ENCODE assay signal across 9 mouse cellular contexts in the genomic region with DNA sequence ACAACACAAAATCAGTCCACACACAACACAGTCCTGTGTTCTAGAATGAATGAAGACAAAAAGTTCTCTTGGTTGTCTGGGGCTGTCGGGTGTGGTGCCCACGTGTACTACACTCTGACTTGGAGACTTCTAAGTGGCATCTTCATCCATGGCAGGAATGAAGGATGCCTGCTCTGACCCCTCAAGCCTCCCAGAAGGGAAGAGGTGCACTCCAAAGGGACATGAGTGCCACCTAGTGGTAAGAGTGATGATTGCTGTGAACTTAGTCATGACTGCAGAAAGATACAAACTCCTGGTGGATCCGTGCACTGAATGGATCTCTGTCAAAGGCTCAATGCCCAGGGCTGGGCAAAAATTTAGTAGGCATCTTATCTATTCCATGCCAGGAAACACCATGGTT. TPM values are rescaled to one million over a fixed set of nuclear protein-coding genes. Genes with fewer than 3 reads are reported as not detected.
DNase-seq lines count a peak whose midpoint lies in the region; ATAC-seq and TF ChIP-seq lines count a peak whose summit lies in the region.
"Had no signal": no experiment of that assay in that cellular context is flagged by ENCODE, and none has a peak within 500 bp of the region (broad histone marks: within the 10 kb centered on the region; RNA-seq: fewer than 3 reads in every experiment).

No protein-coding gene starts in this region.

- TF ChIP-seq POLR2A in brain, embryonic 14.5 days (IDR thresholded peaks at IDR 0.05; ENCODE audit: borderline replicate concordance, extremely low read depth, insufficient read depth, insufficient read length, poor library complexity, severe bottlenecking), result no peak

- 7% methylated on average over 3 of the region's 3 CpGs for WGBS in forebrain, embryonic 12.5 days
- WGBS in liver, embryonic 13.5 days (ENCODE audit: insufficient replicate concordance), result 2% methylated on average over 3 of the region's 3 CpGs

- H3K27ac ChIP-seq in forebrain, embryonic 12.5 days, result no peak overlapping the region
- no peak overlapping the region for H3K27ac ChIP-seq in liver, embryonic 13.5 days
- H3K27ac ChIP-seq: heart, embryonic 15.5 days had no signal

- H3K4me2 ChIP-seq in forebrain, embryonic 12.5 days, result no peak overlapping the region
- H3K4me2 ChIP-seq in liver, embryonic 13.5 days, result no peak overlapping the region
- H3K4me2 ChIP-seq: heart, embryonic 15.5 days had no signal

- H3K9me3 ChIP-seq in forebrain, embryonic 12.5 days, result no peaks in the 10 kb centered on the region
- no peaks in the 10 kb centered on the region for H3K9me3 ChIP-seq in liver, embryonic 13.5 days (replicated peaks)
- H3K9me3 ChIP-seq: heart, embryonic 15.5 days had no signal

- TF ChIP-seq CTCF in C2C12 (IDR thresholded peaks at IDR 0.05; ENCODE audit: control insufficient read depth, insufficient read depth, insufficient read length), result peak; percentile 42
- TF ChIP-seq CTCF in brain, embryonic 14.5 days (IDR thresholded peaks at IDR 0.05; ENCODE audit: borderline replicate concordance, extremely low read depth, insufficient read depth, insufficient read length), result peak; percentile 88

- peak; percentile 67 for DNase-seq in CD4-positive, CD25-positive, alpha-beta regulatory T cell, adult 2 months (ENCODE audit: low read depth, low spot score)
- DNase-seq in brain, embryonic 14.5 days (ENCODE audit: low read depth), result peak; percentile 77
- DNase-seq in kidney, adult 8-10 months, result peak; percentile 41 to 67
- peak; percentile 19 for DNase-seq in liver, embryonic 13.5 days
- DNase-seq in retina, postnatal 1 day, result peak; percentile 88

- H3K79me3 ChIP-seq in C2C12 (ENCODE audit: low read depth), result no peaks in the 10 kb centered on the region

- H3K9ac ChIP-seq in forebrain, embryonic 12.5 days, result no peak overlapping the region
- H3K9ac ChIP-seq in liver, embryonic 13.5 days, result no peak overlapping the region
- H3K9ac ChIP-seq: heart, embryonic 15.5 days had no signal

- H3K79me2 ChIP-seq in C2C12 (ENCODE audit: control insufficient read depth, insufficient read depth), result no peaks in the 10 kb centered on the region

- H3K36me3 ChIP-seq in C2C12 (ENCODE audit: control insufficient read depth, insufficient read depth), result no peaks in the 10 kb centered on the region
- H3K36me3 ChIP-seq in forebrain, embryonic 12.5 days (replicated peaks), result no peaks in the 10 kb centered on the region
- no peaks in the 10 kb centered on the region for H3K36me3 ChIP-seq in liver, embryonic 13.5 days
- H3K36me3 ChIP-seq: heart, embryonic 15.5 days had no signal

- H3K4me3 ChIP-seq in C2C12 (ENCODE audit: insufficient read depth, poor library complexity, severe bottlenecking), result no peak overlapping the region
- H3K4me3 ChIP-seq in forebrain, embryonic 12.5 days (replicated peaks), result no peak overlapping the region
- H3K4me3 ChIP-seq in liver, embryonic 13.5 days (replicated peaks), result no peak overlapping the region
- H3K4me3 ChIP-seq: heart, embryonic 15.5 days had no signal

- H3K4me1 ChIP-seq in forebrain, embryonic 12.5 days, result no peaks in the 10 kb centered on the region
- H3K4me1 ChIP-seq in liver, embryonic 13.5 days (replicated peaks), result no peaks in the 10 kb centered on the region
- H3K4me1 ChIP-seq: heart, embryonic 15.5 days had no signal

- no peak for ATAC-seq in CD4-positive, CD25-positive, alpha-beta regulatory T cell, adult 4 months
- peak; percentile 23; the same call in 1 of the 2 replicates for ATAC-seq in forebrain, embryonic 12.5 days (ENCODE audit: low FRiP score)
- no peak for ATAC-seq in liver, embryonic 13.5 days (ENCODE audit: low read depth)

- no peaks in the 10 kb centered on the region for H3K27me3 ChIP-seq in C2C12 (ENCODE audit: control insufficient read depth, insufficient read depth, insufficient read length)
- peaks cover 22% of the 10 kb centered on the region for H3K27me3 ChIP-seq in forebrain, embryonic 12.5 days
- H3K27me3 ChIP-seq in liver, embryonic 13.5 days, result 0 out of 2 replicates have a peak, but pooled peaks cover 4% of the 10 kb centered on the region

- no peak overlapping the region for H3ac ChIP-seq in C2C12 (ENCODE audit: control insufficient read depth, insufficient read length, low read depth)

TF ChIP-seq in C2C12, 6 proteins besides CTCF, POLR2A, EP300 and RAD21:
- TF ChIP-seq MYOD1 (IDR thresholded peaks at IDR 0.05; ENCODE audit: control insufficient read depth, insufficient read length, low read depth) (no peak), CEBPB (IDR thresholded peaks at IDR 0.05; ENCODE audit: low read depth) (no peak), FOSL1 (IDR thresholded peaks at IDR 0.05; ENCODE audit: insufficient read depth, low read length, poor library complexity, severe bottlenecking) (no peak), USF1 (IDR thresholded peaks at IDR 0.05; ENCODE audit: low read depth) (no peak), MYOG (IDR thresholded peaks at IDR 0.05; ENCODE audit: control insufficient read depth, extremely low read depth, insufficient read length) (no peak), MAX (IDR thresholded peaks at IDR 0.05) (no peak)

RNA-seq across cellular contexts. Expression of a gene that starts 5.8 kb away (rescaled TPM):
- polyA plus RNA-seq in CD4-positive, CD25-positive, alpha-beta regulatory T cell, adult 4 months (2017; shearing (Covaris generic)), result not detected
- polyA plus RNA-seq in C2C12 (2012; fragmentation: generic; extraction: Trizol), result 0.07 TPM
- 28.2 and 29.5 TPM in 2 replicates for polyA plus RNA-seq in brain, embryonic 14.5 days (2012; rRNA removed)
- polyA plus RNA-seq in forebrain, embryonic 12.5 days (2016; fragmentation: Nextera tagmentation; extraction: Ambion mirVana), result 10.6 and 11.3 TPM in 2 replicates
- 2.6 and 2.8 TPM in 2 replicates for polyA plus RNA-seq in liver, embryonic 13.5 days (2015; fragmentation: Nextera tagmentation; extraction: Ambion mirVana)

RNA-seq across cellular contexts. Expression of a gene that starts 11.0 kb away (rescaled TPM):
- under 1 TPM in 1 of 2 experiments, not detected in 1; 0.32 TPM for polyA plus RNA-seq in CD4-positive, CD25-positive, alpha-beta regulatory T cell, adult 4 months (2017; shearing (Covaris generic))
- 1.8 TPM for polyA plus RNA-seq in C2C12 (2012; fragmentation: generic; extraction: Trizol)
- polyA plus RNA-seq in brain, embryonic 14.5 days (2012; rRNA removed), result 0.48 and 0.50 TPM in 2 replicates
- polyA plus RNA-seq in forebrain, embryonic 12.5 days (2016; fragmentation: Nextera tagmentation; extraction: Ambion mirVana), result 0.50 TPM in 1 of 2 replicates, not detected in the other
- polyA plus RNA-seq in liver, embryonic 13.5 days (2015; fragmentation: Nextera tagmentation; extraction: Ambion mirVana), result 0.08 and 0.09 TPM in 2 replicates

RNA-seq across cellular contexts. Expression of a gene that starts 34.3 kb away (rescaled TPM):
- polyA plus RNA-seq in CD4-positive, CD25-positive, alpha-beta regulatory T cell, adult 4 months (2017; shearing (Covaris generic)), result not detected
- polyA plus RNA-seq in C2C12 (2012; fragmentation: generic; extraction: Trizol), result 9.0 TPM
- polyA plus RNA-seq in brain, embryonic 14.5 days (2012; rRNA removed), result 0.05 TPM in 1 of 2 replicates, not detected in the other
- polyA plus RNA-seq in forebrain, embryonic 12.5 days (2016; fragmentation: Nextera tagmentation; extraction: Ambion mirVana), result not detected in 2 replicates
- not detected in 2 replicates for polyA plus RNA-seq in liver, embryonic 13.5 days (2015; fragmentation: Nextera tagmentation; extraction: Ambion mirVana)
- polyA plus RNA-seq: heart, embryonic 15.5 days had no signal

RNA-seq across cellular contexts. Expression of a gene that starts 38.4 kb away (rescaled TPM):
- polyA plus RNA-seq in CD4-positive, CD25-positive, alpha-beta regulatory T cell, adult 4 months (2017; shearing (Covaris generic)), result not detected
- 0.37 TPM for polyA plus RNA-seq in C2C12 (2012; fragmentation: generic; extraction: Trizol)
- polyA plus RNA-seq in brain, embryonic 14.5 days (2012; rRNA removed), result 0.06 and 0.18 TPM in 2 replicates
- 0.12 TPM in 1 of 2 replicates, not detected in the other for polyA plus RNA-seq in forebrain, embryonic 12.5 days (2016; fragmentation: Nextera tagmentation; extraction: Ambion mirVana)
- 0.06 and 0.19 TPM in 2 replicates for polyA plus RNA-seq in liver, embryonic 13.5 days (2015; fragmentation: Nextera tagmentation; extraction: Ambion mirVana)

Comparison
In these comparisons a context has a peak if more than half of its experiments do, and no peak if none do; other contexts are left out.
1. DNase-seq: peak in every context shown above with its lines; median percentile 88 in retina, postnatal 1 day; 77 in brain, embryonic 14.5 days; 67 in CD4-positive, CD25-positive, alpha-beta regulatory T cell, adult 2 months; 54 in kidney, adult 8-10 months; 19 in liver, embryonic 13.5 days.